Mouse (Mus musculus): ENCODE data around the gene 1500015O10Rik.

1500015O10Rik gene

GRCm38 (mm10) chr1:43730491-43730924, at the start of gene 1500015O10Rik:
Gene 1500015O10Rik (plus strand): TSS chr1:43730602.
- peak; percentile 73 for DNase-seq

GRCm38 (mm10) chr1:43689983-43690382, 40.4 kb upstream of the 1500015O10Rik start:
- no peak for DNase-seq

DNA sequence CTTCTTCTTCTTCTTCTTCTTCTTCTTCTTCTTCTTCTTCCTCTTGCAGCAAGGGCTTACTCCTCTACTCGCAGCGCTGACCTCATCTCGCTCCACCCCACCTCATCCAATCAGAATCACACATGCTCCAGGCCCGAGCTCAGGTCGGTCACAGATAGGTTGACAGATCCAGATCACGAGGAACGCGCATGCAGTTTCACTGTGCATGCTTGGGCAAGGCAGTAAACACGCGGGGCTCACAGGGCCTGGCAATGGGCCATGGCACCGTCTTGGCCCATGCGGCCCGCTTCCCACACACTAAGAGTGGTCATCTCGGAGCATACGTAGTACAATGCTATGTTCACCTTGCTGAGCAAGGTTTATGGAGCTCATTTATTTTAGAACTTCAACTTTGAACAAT, 39.9 kb upstream of the 1500015O10Rik start:
- no peak for DNase-seq

GRCm38 (mm10) chr1:43694076-43694475, 36.3 kb upstream of the 1500015O10Rik start:
- no peak for DNase-seq

DNA sequence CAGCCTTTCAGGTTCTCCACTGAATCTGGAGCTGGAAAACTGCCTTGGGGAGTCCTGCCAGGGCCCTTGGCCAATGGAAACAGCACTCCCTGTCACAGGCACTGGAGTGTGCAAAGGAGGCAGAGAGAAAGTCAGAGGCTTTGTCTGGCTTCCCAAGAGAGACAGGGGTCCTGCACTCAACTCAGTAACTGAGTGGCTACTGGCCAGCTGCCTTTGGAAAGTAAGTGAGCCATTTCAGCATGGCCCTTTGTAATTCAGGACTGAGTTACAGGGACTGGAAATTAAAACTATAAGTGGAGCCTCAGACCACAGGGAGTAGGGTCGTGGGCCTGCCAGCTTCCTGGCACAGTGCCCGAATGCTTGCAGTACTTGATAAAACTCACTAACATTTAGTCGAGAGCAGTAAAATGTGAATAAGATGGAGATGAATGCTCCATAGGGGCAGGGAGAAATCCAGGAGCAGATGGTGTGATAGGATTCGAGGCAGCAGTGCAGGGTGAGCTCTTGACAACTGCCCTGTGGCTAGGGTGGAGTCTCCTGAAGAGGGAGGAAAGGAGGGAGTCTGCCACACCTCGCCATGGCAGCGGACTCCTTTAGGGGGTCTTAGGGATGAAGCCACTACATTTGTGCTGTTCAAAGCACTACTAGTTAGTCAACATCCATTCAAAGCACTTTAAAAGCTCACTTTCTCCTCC, 35.4 kb upstream of the 1500015O10Rik start:
- peak; percentile 89 for DNase-seq

GRCm38 (mm10) chr1:43698577-43699000, 31.8 kb upstream of the 1500015O10Rik start:
- peak; percentile 6 for DNase-seq

DNA sequence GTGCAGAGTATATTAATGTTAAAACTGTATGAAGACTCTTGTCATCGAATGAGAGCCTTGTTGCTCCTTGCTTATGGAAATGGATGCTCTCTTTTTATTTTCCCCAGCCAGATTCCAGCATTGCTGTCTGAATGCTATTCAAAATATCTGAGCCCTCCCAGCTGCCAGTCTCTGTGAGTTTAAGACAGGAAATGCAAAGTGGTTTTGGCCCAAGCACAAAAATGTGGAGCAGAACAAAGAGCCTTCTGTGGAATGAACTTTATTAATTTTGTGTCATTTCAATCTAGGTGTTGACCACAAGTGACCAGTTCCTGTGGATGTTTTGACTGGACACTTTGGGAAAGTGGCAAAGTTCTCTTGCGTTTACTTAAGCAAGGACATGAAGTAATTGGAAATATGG, 15.6 kb upstream of the 1500015O10Rik start:
- peak; percentile 69 for DNase-seq

- peak; percentile 66 for DNase-seq
These were observed 12.4 kb upstream of the 1500015O10Rik start for GRCm38 (mm10) chr1:43717967-43718366.

DNA sequence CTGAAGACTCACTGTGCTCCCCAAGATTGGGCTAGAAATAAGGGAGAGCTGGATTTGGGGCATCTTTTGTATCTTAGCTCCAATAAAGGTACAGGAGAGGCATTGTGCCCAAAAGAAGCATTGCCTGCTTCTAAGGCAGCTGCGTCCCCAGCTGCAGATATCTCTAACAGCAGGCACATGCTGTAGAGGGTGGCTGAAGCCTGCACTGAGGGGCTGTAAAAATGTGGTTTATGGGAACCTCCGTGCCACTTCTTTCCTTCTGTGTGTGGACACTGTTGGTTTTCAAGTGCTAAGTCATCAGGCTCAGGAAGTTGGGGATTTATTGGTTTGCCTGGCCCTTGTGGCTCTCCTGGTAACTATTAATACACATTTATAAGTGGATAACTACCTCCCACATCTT, 11.6 kb upstream of the 1500015O10Rik start:
- DNase-seq = no peak

DNA sequence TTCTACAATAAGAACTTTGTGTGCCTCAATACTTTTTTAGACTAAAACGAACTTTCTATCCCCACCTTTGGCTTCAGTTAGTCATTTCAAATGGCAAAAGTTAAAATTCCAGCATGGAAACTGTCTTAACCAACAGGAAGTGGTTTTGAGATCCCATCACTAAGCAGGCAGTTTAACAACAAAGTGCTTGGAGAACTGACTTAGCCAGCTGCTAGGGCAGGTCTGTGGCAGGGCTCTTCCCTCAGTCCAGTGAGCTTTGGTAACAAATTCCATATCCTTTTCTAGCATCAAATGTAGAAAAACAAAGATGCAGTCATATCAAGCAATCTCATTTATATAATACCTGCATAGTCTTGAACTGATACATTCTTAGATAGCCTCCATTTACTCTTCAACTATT, 7.9 kb upstream of the 1500015O10Rik start:
- no peak for DNase-seq

DNA sequence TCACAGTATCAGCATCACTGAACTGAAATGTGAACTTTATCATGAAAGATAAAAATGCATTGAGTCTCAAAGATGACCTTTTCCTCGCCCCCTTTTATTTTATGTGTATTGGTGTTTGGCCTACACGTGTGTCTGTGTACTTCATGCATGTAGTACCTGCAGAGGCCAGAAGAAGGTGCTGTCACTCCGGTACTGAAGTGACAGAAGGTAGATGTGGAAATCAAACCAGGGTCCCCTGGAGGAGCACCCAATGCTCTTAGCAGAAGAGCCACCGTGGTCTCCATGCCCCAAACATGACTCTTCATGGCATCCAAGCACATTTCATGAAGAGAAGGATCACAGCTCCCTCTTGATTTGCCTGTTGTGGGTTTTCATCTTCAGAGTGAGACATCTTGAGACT, 1.7 kb downstream of the 1500015O10Rik start:
- no peak for DNase-seq

DNA sequence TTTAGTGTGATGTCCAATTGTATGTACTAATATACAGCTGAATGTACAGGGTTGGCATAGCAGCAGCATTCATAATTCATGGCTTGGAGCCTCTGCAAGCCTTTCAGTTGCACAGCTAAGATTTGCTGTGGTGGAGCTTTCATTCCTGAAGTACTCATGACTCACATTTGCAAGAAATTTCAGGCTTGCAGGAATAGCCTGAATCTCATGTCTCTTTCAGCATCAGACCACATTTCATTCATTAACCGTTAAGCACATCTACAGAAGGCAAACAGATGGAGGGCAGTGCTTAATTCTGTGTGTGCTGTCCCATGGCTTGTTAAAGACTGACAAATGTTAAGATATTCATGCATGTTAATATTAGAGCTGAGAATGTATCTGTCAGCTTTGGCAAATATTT, 2.3 kb downstream of the 1500015O10Rik start:
- DNase-seq = no peak

DNA sequence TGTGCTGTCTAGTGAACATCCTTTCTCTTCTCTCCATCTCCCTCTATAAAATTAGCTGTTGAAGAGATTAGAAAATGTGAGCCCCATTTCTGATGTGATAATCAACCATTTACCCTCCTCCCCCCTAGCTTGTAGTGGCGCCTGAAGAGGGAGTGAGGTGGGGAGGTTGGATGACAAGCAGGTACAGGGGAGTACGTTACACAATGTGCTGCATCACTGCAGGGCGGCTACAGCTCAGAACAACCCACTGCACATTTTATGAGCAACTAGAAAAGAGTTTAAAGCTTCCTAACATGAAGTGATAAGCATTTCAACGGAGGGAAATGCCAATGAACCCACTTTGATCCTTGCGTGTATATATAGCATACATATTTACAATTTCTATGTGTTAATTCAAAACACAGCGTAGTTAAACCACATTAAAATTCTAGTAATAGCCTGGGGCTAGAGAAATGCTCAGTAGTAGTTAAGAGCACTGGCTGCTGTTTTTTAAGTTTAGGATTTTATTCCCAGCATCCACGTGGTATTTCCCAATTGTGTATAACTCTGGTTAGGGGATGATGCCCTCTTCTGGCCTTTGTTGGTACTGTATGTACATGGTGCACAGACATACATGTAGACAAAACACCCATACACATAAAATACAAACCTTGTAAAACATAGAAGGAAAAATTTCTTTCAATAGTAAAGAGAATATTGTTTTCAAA, 7.6 kb downstream of the 1500015O10Rik start:
- peak; percentile 76 for DNase-seq

GRCm38 (mm10) chr1:43738519-43738894, 8.1 kb downstream of the 1500015O10Rik start:
- DNase-seq = no peak

DNA sequence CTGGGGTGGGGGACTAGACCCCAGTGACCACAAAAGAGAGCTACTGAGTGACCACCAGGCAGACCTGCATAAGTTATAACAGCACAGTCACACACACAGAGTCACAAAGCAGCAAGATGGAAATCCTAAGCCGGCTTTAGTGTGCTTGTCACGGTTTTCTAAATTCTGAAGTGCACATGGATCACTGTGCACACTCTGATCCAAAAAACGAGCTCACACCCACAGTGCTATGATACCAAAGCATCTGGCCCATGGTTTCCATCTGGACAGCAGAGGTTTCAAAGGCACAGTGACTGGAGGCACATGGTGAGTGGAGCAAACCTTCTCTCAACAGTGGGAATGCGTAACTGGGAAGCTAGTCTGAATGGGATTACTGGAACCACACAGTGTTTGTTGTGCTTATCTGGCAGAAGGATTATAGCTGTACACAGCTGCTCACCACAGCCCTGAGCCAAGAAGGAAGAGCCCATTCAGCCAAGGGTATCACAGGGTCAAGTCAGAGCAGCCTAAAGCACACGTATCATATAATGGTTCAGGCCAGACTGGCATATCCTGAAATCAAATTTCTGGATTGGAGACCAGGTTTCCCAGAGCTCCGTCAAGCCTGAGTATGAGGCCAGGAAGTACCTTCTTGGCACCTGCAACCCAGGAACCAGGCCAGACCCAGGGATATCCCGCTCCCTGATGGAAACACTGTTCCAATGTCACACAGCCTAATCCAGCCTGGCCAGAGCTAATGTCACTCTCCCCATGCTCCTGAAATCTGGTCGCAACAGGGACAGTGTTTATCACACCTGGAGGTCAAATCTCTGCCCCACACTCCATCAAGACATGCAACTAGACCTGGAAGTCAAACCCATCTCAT, 24.3 kb downstream of the 1500015O10Rik start:
- no peak for DNase-seq

DNA sequence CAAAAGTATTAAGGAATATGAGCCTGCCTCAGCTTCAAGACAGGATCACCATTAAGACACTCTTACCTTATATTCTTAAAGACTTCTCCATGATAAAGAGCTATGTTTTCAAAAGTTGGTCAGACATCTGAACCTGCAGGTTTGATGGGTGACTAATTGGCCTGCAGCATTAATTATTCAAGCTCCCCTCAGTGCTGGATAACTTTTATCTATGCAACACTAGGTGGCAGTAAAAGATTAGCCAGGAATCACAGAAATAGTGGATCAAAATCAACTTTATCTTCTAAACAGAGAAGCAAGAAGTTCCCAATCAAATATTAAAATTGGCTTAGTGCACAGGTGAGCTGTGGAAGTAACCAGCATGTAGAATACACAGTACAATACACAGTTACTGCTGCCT, 29.7 kb downstream of the 1500015O10Rik start:
- no peak for DNase-seq

DNA sequence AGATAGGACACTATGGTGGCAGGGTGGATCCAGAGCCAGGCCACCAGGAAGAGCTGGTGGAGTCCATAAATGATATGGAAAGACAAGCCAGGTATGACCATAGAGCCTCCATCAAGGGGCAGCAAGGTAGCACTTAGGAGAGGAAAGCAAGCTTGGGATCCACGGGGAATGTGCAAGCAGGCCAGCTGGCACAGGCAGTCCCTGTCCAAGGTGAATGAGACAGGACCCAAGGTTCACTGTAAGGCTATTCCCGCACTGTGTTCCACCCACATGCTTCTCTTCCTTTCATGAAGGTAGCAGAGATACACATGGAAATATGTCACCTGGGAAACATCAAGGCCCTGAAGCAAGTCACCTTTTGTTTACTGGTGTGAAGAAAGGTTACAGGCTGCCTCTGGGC, 34.1 kb downstream of the 1500015O10Rik start:
- no peak for DNase-seq

DNA sequence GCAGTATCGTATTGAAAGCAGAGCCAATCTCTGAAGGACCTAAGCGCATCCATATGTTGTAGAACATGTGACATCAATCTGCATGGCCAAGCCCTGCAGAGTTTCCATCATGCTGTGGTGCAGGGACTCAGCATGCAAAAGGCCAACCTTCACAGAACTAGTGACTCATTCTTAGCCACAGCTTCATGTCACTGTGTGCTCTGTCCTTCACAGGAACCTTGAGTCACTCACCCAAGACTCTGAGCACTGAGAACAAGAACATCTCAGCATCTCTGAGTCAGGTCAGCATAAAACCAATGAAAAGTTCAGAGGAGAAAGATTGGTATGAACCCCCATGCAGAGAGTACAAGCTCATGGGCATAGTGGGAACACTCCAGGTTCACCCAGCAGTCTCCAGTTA, 35.9 kb downstream of the 1500015O10Rik start:
- no peak for DNase-seq

DNA sequence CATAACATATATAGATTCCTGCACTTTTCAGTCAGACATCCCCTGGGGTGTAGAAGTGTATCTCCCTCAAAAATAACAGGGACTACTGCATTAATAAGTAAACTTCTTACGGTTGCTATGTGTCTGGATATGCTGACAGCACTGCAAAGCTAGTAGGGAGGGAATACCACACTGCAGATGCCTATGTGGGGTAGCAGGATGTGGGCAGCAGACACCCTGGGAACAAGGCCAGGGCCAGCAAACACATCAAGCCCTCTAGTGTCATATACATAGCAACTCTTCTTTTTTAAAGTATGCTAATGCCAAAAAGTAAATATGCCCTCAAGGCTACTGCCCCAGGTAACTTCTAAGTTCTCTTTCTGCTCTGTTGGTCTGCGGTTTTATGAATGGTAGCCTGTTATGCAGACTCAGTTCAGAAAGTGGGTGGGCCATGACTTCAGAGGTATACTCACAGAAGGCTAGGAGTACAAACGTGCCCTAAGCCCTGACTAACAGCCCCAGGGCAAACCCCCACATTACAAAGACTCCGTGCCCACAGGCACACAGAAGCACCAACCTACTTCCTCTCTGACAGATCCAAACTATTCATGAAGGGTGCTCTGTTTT, 38.1 kb downstream of the 1500015O10Rik start:
- DNase-seq = no peak

DNA sequence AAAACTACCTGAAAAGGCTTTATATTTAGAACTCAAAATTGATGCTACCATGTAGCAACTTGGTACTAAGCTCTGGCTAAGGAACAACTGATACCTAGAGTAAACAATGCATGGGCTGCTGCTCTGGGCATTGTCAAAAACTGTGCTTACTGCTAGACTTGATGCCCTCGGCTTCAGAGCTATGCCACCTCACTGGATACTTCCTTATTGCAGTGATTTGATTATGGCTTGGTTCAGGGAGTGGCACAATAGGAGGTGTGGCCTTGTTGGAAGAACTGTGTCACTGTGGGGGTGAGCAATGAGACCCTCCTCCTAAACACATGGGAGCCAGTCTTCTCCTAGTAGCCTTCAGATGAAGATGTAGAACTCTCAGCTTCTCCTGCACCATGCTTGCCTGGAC, 38.9 kb downstream of the 1500015O10Rik start:
- no peak for DNase-seq

GRCm38 (mm10) chr1:43770032-43770431, 39.6 kb downstream of the 1500015O10Rik start:
- no peak for DNase-seq

DNA sequence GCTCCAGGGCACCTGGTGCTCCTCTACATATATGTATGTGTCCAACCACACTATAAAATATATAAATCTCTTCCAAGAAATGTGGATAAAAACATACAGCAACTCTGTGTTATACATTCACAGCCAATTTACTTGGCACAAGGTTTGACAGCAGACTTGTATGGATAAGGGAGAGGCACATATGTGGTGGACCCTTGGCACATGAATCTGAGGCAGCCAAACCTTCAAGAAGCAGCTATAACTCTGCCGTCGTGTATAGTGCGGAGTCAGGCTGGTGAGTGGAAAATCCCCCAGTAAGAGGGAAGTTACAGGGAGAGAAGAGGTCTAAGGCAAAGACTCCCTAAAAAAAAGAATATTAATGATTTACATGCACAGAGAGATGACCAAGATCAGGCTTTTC, 42.3 kb downstream of the 1500015O10Rik start:
- no peak for DNase-seq

DNA sequence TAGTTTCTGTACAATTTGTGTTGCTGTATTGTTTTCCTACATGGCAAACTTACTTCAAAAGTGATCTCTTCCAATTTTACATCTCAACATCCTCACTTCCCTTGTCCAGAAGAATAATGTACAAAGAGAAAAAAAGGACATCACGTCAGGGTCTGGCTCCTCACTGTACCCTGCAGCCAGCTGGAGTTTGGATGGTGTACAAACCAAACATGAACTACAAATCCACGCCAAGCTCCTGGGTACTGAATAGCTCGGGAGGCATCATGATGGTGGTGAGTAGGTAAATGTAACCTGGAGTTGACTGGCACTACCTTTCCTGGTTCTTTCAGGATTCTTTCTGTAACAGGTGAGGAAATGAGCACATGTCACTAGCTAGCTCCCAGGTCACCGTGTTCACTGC, 43.7 kb downstream of the 1500015O10Rik start:
- no peak for DNase-seq

Data from lung, postnatal 10 days (tissue).